27 mouse cellular contexts compared by ENCODE assay signal in the genomic region with DNA sequence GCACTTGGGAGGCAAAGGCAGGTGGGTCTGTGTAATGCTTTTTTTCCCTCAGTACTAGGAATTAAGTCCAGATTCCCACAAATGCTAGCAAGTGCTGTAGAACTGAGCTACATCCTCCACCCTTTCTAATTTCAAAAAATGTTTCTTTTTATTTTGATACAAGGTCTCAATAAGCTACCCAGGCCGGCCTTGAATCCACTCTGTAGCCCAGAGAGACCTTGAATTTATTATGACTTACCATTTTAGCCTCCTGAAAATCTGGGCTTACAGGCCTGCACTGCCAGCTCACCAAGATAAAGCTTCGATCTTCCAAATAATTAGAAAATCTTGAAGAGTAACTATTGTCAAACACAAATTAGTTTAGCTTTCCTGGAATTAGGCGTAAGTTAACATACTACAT. TPM values are rescaled to one million over a fixed set of nuclear protein-coding genes. Genes with fewer than 3 reads are reported as not detected.
A peak's percentile ranks its signal among the peaks of the same experiment; 100 is the strongest.
DNase-seq lines count a peak whose midpoint lies in the region; ATAC-seq and TF ChIP-seq lines count a peak whose summit lies in the region.
"Had no signal": no experiment of that assay in that cellular context is flagged by ENCODE, and none has a peak within 500 bp of the region (broad histone marks: within the 10 kb centered on the region; RNA-seq: fewer than 3 reads in every experiment).

No protein-coding gene starts in this region.

- H3K4me2 ChIP-seq in hindbrain, embryonic 16.5 days (ENCODE audit: low read length): no peak overlapping the region
- no peak overlapping the region for H3K4me2 ChIP-seq in hindbrain, postnatal 0 days (ENCODE audit: low read depth, low read length)
- H3K4me2 ChIP-seq: embryonic facial prominence, embryonic 12.5 days; embryonic facial prominence, embryonic 15.5 days; heart, embryonic 13.5 days; hindbrain, embryonic 14.5 days; intestine, embryonic 15.5 days had no signal

- no peak overlapping the region for H3K27ac ChIP-seq in hindbrain, embryonic 16.5 days (ENCODE audit: low read depth, low read length)
- H3K27ac ChIP-seq in hindbrain, postnatal 0 days: no peak overlapping the region
- H3K27ac ChIP-seq: embryonic facial prominence, embryonic 12.5 days; embryonic facial prominence, embryonic 15.5 days; gastrocnemius, adult 2 months; heart, embryonic 13.5 days; hindbrain, embryonic 14.5 days; intestine, embryonic 15.5 days had no signal

- TF ChIP-seq CTCF in hindbrain, postnatal 0 days (IDR thresholded peaks at IDR 0.05; ENCODE audit: low read depth): no peak

- peak; percentile 45 for DNase-seq in adrenal gland, adult 2 months
- DNase-seq in adrenal gland, postnatal 25 days: no peak
- DNase-seq in hindbrain, postnatal 0 days (ENCODE audit: low spot score): no peak
- peak; percentile 51 for DNase-seq in adrenal gland, postnatal 14 days
- peak; percentile 43 for DNase-seq in testis, postnatal 14 days (ENCODE audit: low spot score)
- no peak for DNase-seq in cerebellum, adult 11-12 months
- DNase-seq: B cell, adult 2 months; cerebellum, adult 2 months; cerebellum, adult 9-11 months; cerebellum, postnatal 25 days; forebrain, postnatal 0 days; gastrocnemius, adult 2 months; gastrocnemius, postnatal 14 days; heart, adult 18-20 months; heart, postnatal 14 days; heart, postnatal 4 days; kidney, adult 11 months had no signal

- H3K4me3 ChIP-seq in hindbrain, embryonic 16.5 days (ENCODE audit: low read length): no peak overlapping the region
- no peak overlapping the region for H3K4me3 ChIP-seq in hindbrain, postnatal 0 days (ENCODE audit: low read length)
- H3K4me3 ChIP-seq: embryonic facial prominence, embryonic 12.5 days; embryonic facial prominence, embryonic 15.5 days; gastrocnemius, adult 2 months; heart, embryonic 13.5 days; intestine, embryonic 15.5 days had no signal

- H3K27me3 ChIP-seq in hindbrain, embryonic 16.5 days (replicated peaks; ENCODE audit: control insufficient read depth, insufficient read depth, low read length): no peaks in the 10 kb centered on the region
- H3K27me3 ChIP-seq in hindbrain, postnatal 0 days (ENCODE audit: insufficient read depth, low read length): no peaks in the 10 kb centered on the region
- H3K27me3 ChIP-seq: CH12.LX; embryonic facial prominence, embryonic 12.5 days; embryonic facial prominence, embryonic 15.5 days; heart, embryonic 13.5 days; intestine, embryonic 15.5 days; Patski had no signal

- no peaks in the 10 kb centered on the region for H3K36me3 ChIP-seq in hindbrain, embryonic 16.5 days (ENCODE audit: control insufficient read depth, insufficient read depth, low read length)
- H3K36me3 ChIP-seq in hindbrain, postnatal 0 days (ENCODE audit: insufficient read depth, low read length): no peaks in the 10 kb centered on the region
- H3K36me3 ChIP-seq: embryonic facial prominence, embryonic 12.5 days; embryonic facial prominence, embryonic 15.5 days; G1E; heart, embryonic 13.5 days; intestine, embryonic 15.5 days had no signal

- ATAC-seq in hindbrain, embryonic 16.5 days: 0 out of 2 replicates have a peak, but pooled peaks have one; percentile 9
- no peak for ATAC-seq in hindbrain, postnatal 0 days
- ATAC-seq: forebrain, embryonic 14.5 days; forebrain, postnatal 0 days; intestine, embryonic 15.5 days; Patski had no signal

- H3K9ac ChIP-seq in hindbrain, embryonic 16.5 days (ENCODE audit: low read depth, low read length): no peak overlapping the region
- H3K9ac ChIP-seq in hindbrain, postnatal 0 days (replicated peaks; ENCODE audit: low read length): no peak overlapping the region
- H3K9ac ChIP-seq: embryonic facial prominence, embryonic 12.5 days; embryonic facial prominence, embryonic 15.5 days; forebrain, postnatal 0 days; heart, embryonic 13.5 days; hindbrain, embryonic 14.5 days; intestine, embryonic 15.5 days had no signal

- 96% methylated on average over 3 of the region's 3 CpGs for WGBS in hindbrain, embryonic 16.5 days
- 89% methylated on average over 3 of the region's 3 CpGs for WGBS in hindbrain, postnatal 0 days

- no peaks in the 10 kb centered on the region for H3K9me3 ChIP-seq in hindbrain, embryonic 16.5 days (ENCODE audit: control insufficient read depth, low read length)
- H3K9me3 ChIP-seq in hindbrain, postnatal 0 days (ENCODE audit: low read length): no peaks in the 10 kb centered on the region
- H3K9me3 ChIP-seq: embryonic facial prominence, embryonic 12.5 days; embryonic facial prominence, embryonic 15.5 days; G1E; heart, embryonic 13.5 days; intestine, embryonic 15.5 days had no signal

- H3K4me1 ChIP-seq in hindbrain, embryonic 16.5 days (ENCODE audit: control insufficient read depth, insufficient read depth, low read depth, low read length): no peaks in the 10 kb centered on the region
- no peaks in the 10 kb centered on the region for H3K4me1 ChIP-seq in hindbrain, postnatal 0 days (ENCODE audit: insufficient read depth, low read length)
- H3K4me1 ChIP-seq: intestine, embryonic 15.5 days had no signal

RNA-seq across cellular contexts. Expression of a gene that starts 39.2 kb away (rescaled TPM):
- total RNA-seq in adrenal gland, adult 2 months (2021): 10 to 100 TPM; 26.3 to 29.6 TPM
- polyA plus RNA-seq in adrenal gland, adult 2 months (2012; rRNA removed): 8.3 and 10.2 TPM in 2 replicates
- total RNA-seq in adrenal gland, postnatal 25 days (2021): 31.1 and 41.5 TPM in 2 replicates
- polyA plus RNA-seq in hindbrain, embryonic 16.5 days (2015; fragmentation: Nextera tagmentation; extraction: Ambion mirVana): 247 and 253 TPM in 2 replicates
- 169 and 191 TPM in 2 replicates for total RNA-seq in hindbrain, postnatal 0 days (2014; rRNA removed)
- 197 and 210 TPM in 2 replicates for polyA plus RNA-seq in hindbrain, postnatal 0 days (2015; fragmentation: Nextera tagmentation; extraction: Ambion mirVana)
- total RNA-seq in adrenal gland, postnatal 14 days (2021): 24.2 and 30.6 TPM in 2 replicates

RNA-seq across cellular contexts. Expression of a gene that starts 49.8 kb away (rescaled TPM):
- 10 to 100 TPM; 31.7 to 40.4 TPM for total RNA-seq in adrenal gland, adult 2 months (2021)
- polyA plus RNA-seq in adrenal gland, adult 2 months (2012; rRNA removed): 4.0 and 6.9 TPM in 2 replicates
- total RNA-seq in adrenal gland, postnatal 25 days (2021): 36.8 and 37.2 TPM in 2 replicates
- 47.6 and 48.3 TPM in 2 replicates for polyA plus RNA-seq in hindbrain, embryonic 16.5 days (2015; fragmentation: Nextera tagmentation; extraction: Ambion mirVana)
- 8.5 and 11.3 TPM in 2 replicates for total RNA-seq in hindbrain, postnatal 0 days (2014; rRNA removed)
- polyA plus RNA-seq in hindbrain, postnatal 0 days (2015; fragmentation: Nextera tagmentation; extraction: Ambion mirVana): 51.8 and 55.5 TPM in 2 replicates
- total RNA-seq in adrenal gland, postnatal 14 days (2021): 34.8 and 43.2 TPM in 2 replicates

Comparison
In these comparisons a context has a peak if more than half of its experiments do, and no peak if none do; other contexts are left out.
1. DNase-seq: peak in adrenal gland, adult 2 months (single experiment), adrenal gland, postnatal 14 days (single experiment) and testis, postnatal 14 days (single experiment); none in adrenal gland, postnatal 25 days (single experiment), hindbrain, postnatal 0 days (single experiment) and cerebellum, adult 11-12 months (single experiment).